8 mouse cellular contexts compared by ENCODE assay signal in the genomic region with DNA sequence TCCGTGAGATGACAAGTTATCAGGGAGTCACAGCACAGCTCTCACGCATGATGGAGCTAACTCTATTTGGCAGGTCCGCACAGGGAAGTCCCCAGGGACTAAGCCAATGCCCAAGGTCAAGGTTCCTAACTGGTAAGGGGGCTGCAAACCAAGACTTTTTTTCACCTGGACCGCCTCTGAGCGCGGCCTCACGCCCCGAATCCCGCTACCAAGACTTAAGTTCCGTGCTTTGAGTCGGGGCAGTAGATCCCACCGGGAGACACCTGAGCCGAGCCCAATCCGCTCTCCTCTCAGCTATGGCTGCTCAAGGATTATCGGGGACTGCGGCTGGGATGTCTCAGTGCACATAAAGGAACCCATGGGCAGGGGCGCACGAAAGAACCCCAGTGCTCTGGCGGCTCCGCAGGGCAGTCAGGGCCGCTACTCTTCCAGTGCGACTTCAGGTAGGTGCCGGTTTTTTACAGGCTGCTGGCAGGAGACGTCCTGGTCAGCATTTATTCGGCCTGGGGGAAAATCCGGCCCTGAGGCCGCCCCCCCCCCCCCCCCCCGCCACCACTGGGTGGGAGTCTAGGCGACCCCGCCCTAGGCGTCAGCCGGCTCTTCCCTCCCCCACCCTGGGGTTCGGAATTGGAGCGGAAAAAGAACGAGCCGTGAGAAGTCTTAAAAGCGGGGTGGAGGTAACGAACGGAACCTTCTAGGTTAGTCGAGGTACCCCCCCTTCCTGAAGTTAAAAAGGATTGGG. TPM values are rescaled to one million over a fixed set of nuclear protein-coding genes. Genes with fewer than 3 reads are reported as not detected.
DNase-seq lines count a peak whose midpoint lies in the region; ATAC-seq and TF ChIP-seq lines count a peak whose summit lies in the region.

A gene (plus strand): TSS at position 624 of the 742 bp plus-strand sequence.

- peaks cover 8% of the 10 kb centered on the region for H3K9me3 ChIP-seq in CH12.LX (replicated peaks; ENCODE audit: low read length)
- no peaks in the 10 kb centered on the region for H3K9me3 ChIP-seq in forebrain, postnatal 0 days (ENCODE audit: low read length)
- no peaks in the 10 kb centered on the region for H3K9me3 ChIP-seq in liver, embryonic 13.5 days (replicated peaks)
- H3K9me3 ChIP-seq in neural tube, embryonic 12.5 days: no peaks in the 10 kb centered on the region

- WGBS in forebrain, postnatal 0 days: 4% methylated on average over 33 of the region's 40 CpGs
- 2% methylated on average over 37 of the region's 40 CpGs for WGBS in liver, embryonic 13.5 days (ENCODE audit: insufficient replicate concordance)
- 1% methylated on average over 39 of the region's 40 CpGs for WGBS in neural tube, embryonic 12.5 days

- peak within 1 kb of the TSS; percentile 27 for H3K9ac ChIP-seq in CH12.LX (ENCODE audit: insufficient read depth, low read depth)
- H3K9ac ChIP-seq in forebrain, postnatal 0 days: peak within 1 kb of the TSS; percentile 51
- H3K9ac ChIP-seq in liver, embryonic 13.5 days: peak within 1 kb of the TSS; percentile 68
- H3K9ac ChIP-seq in neural tube, embryonic 12.5 days: peak within 1 kb of the TSS; percentile 66

- no peak for TF ChIP-seq EP300 in CH12.LX (IDR thresholded peaks at IDR 0.05; ENCODE audit: low read length)

- no peaks in the 10 kb centered on the region for H3K79me2 ChIP-seq in CH12.LX (replicated peaks; ENCODE audit: control insufficient read depth, extremely low read depth, insufficient read depth, poor library complexity, severe bottlenecking)

- no peak within 1 kb of the TSS for H3K27ac ChIP-seq in CH12.LX (ENCODE audit: insufficient read depth, low read depth)
- H3K27ac ChIP-seq in forebrain, postnatal 0 days (ENCODE audit: low read depth, low read length): no peak within 1 kb of the TSS
- H3K27ac ChIP-seq in liver, embryonic 13.5 days: peak within 1 kb of the TSS; percentile 20; the same call in 1 of the 2 replicates
- H3K27ac ChIP-seq in neural tube, embryonic 12.5 days: no peak within 1 kb of the TSS

- peak within 1 kb of the TSS; percentile 21 to 48 (median 38) for H3K4me3 ChIP-seq in CH12.LX (replicated peaks in 1 of 3; ENCODE audit: low read depth in 2 of 3, low read length in 2 of 3, poor library complexity in 1 of 3)
- H3K4me3 ChIP-seq in forebrain, postnatal 0 days (ENCODE audit: low read depth, low read length): peak within 1 kb of the TSS; percentile 62
- H3K4me3 ChIP-seq in liver, embryonic 13.5 days (replicated peaks): peak within 1 kb of the TSS; percentile 64
- peak within 1 kb of the TSS; percentile 66 for H3K4me3 ChIP-seq in neural tube, embryonic 12.5 days

- no peaks in the 10 kb centered on the region for H3K36me3 ChIP-seq in CH12.LX (replicated peaks in 1 of 2; ENCODE audit: control insufficient read depth in 1 of 2, insufficient read depth in 1 of 2, low read length in 1 of 2)
- no peaks in the 10 kb centered on the region for H3K36me3 ChIP-seq in forebrain, postnatal 0 days (ENCODE audit: insufficient read depth)
- no peaks in the 10 kb centered on the region for H3K36me3 ChIP-seq in liver, embryonic 13.5 days
- H3K36me3 ChIP-seq in neural tube, embryonic 12.5 days: no peaks in the 10 kb centered on the region

- H3K27me3 ChIP-seq in CH12.LX (replicated peaks): peaks cover 24% of the 10 kb centered on the region
- H3K27me3 ChIP-seq in forebrain, postnatal 0 days (ENCODE audit: insufficient read depth, low read length): peaks cover 29% of the 10 kb centered on the region
- peaks cover 87% of the 10 kb centered on the region for H3K27me3 ChIP-seq in liver, embryonic 13.5 days
- H3K27me3 ChIP-seq in neural tube, embryonic 12.5 days (replicated peaks): peaks cover 47% of the 10 kb centered on the region

- dilution Hi-C loops in CH12.LX (cut with MboI; ENCODE audit: extremely low pct_ligation_motif_present, extremely low pct_unique_long_range_greater_than_20kb, low sequenced_read_pairs): no loop called here

- no peaks in the 10 kb centered on the region for H3K4me1 ChIP-seq in CH12.LX (ENCODE audit: control insufficient read depth in 1 of 2, insufficient read depth in 2 of 2)
- no peaks in the 10 kb centered on the region for H3K4me1 ChIP-seq in forebrain, postnatal 0 days (ENCODE audit: insufficient read depth)
- H3K4me1 ChIP-seq in liver, embryonic 13.5 days (replicated peaks): peaks cover 28% of the 10 kb centered on the region
- H3K4me1 ChIP-seq in neural tube, embryonic 12.5 days: peaks cover 16% of the 10 kb centered on the region

- DNase-seq in CH12.LX (ENCODE audit: extremely low read depth): no peak
- peak; percentile 73 for DNase-seq in adrenal gland, adult 2 months
- DNase-seq in forebrain, postnatal 0 days: no peak
- DNase-seq in liver, embryonic 13.5 days: no peak
- DNase-seq in layer of hippocampus, adult 8-10 months (ENCODE audit: low spot score in 2 of 2): no peak

- in situ Hi-C loops in CH12.LX (cut with MboI; ENCODE audit: low pct_ligation_motif_present, low pct_unique_long_range_greater_than_20kb, low sequenced_read_pairs): no loop called here

- TF ChIP-seq POLR2A in CH12.LX (IDR thresholded peaks at IDR 0.05; ENCODE audit: low read depth, low read length): no peak

- TF ChIP-seq CTCF in CH12.LX (conservative IDR thresholded peaks at IDR 0.05 in 1 of 2, IDR thresholded peaks at IDR 0.05 in 1 of 2; ENCODE audit: low read depth in 2 of 2, low read length in 2 of 2): no peak
- TF ChIP-seq CTCF in forebrain, postnatal 0 days (IDR thresholded peaks at IDR 0.05; ENCODE audit: low read depth): no peak

- peak within 1 kb of the TSS; percentile 83 for H3K4me2 ChIP-seq in CH12.LX (ENCODE audit: insufficient read depth, low read depth, poor library complexity, severe bottlenecking)
- peak within 1 kb of the TSS; percentile 98 for H3K4me2 ChIP-seq in forebrain, postnatal 0 days (ENCODE audit: low read depth)
- peak within 1 kb of the TSS; percentile 75 for H3K4me2 ChIP-seq in liver, embryonic 13.5 days
- H3K4me2 ChIP-seq in neural tube, embryonic 12.5 days (replicated peaks): peak within 1 kb of the TSS; percentile 99

- ATAC-seq in forebrain, postnatal 0 days: no peak
- ATAC-seq in inflammation-experienced regulatory T-cells, adult 6 months: peak; percentile 32
- ATAC-seq in liver, embryonic 13.5 days (ENCODE audit: low read depth): no peak
- ATAC-seq in neural tube, embryonic 12.5 days (ENCODE audit: low FRiP score, low read depth): peak; percentile 13; the same call in 1 of the 2 replicates
- ATAC-seq in erythroid progenitor cell, adult 5-6 weeks (replicated peaks; ENCODE audit: low FRiP score, poor library complexity, severe bottlenecking): no peak

- TF ChIP-seq RAD21 in CH12.LX (IDR thresholded peaks at IDR 0.05; ENCODE audit: low read depth, low read length): no peak

TF ChIP-seq in CH12.LX, 34 proteins besides CTCF, POLR2A, EP300 and RAD21:
- TF ChIP-seq MEF2A (IDR thresholded peaks at IDR 0.05; ENCODE audit: borderline replicate concordance, low read depth, low read length) (no peak), NRF1 (IDR thresholded peaks at IDR 0.05; ENCODE audit: low read depth, low read length) (no peak), ZC3H11A (IDR thresholded peaks at IDR 0.05; ENCODE audit: low read depth, low read length) (no peak), JUN (IDR thresholded peaks at IDR 0.05; ENCODE audit: insufficient read depth, low read depth, low read length) (no peak), TBP (conservative IDR thresholded peaks at IDR 0.05; ENCODE audit: low read depth, low read length) (no peak), KAT2A (IDR thresholded peaks at IDR 0.05; ENCODE audit: insufficient replicate concordance, low read length) (no peak), RCOR1 (conservative IDR thresholded peaks at IDR 0.05; ENCODE audit: low read depth, low read length) (no peak), ZMIZ1 (IDR thresholded peaks at IDR 0.05; ENCODE audit: low read depth, low read length) (no peak), GABPA (IDR thresholded peaks at IDR 0.05; ENCODE audit: insufficient replicate concordance, low read depth, low read length) (no peak), CHD2 (IDR thresholded peaks at IDR 0.05; ENCODE audit: low read length) (no peak), ZKSCAN1 (IDR thresholded peaks at IDR 0.05; ENCODE audit: borderline replicate concordance, low read depth, low read length) (no peak), MAZ (IDR thresholded peaks at IDR 0.05; ENCODE audit: low read depth, low read length) (no peak), BHLHE40 (IDR thresholded peaks at IDR 0.05; ENCODE audit: low read depth, low read length) (no peak)

RNA-seq across cellular contexts. Expression of the gene that starts here (rescaled TPM):
- 0.13 TPM in 1 of 2 replicates, not detected in the other for total RNA-seq in CH12.LX (2012; rRNA removed)
- not detected in 2 replicates for total RNA-seq in CH12.LX (2014; rRNA removed)
- 0.34 and 0.95 TPM in 2 replicates for polyA plus RNA-seq in CH12.LX (2012; ENCODE audit: insufficient read length, low read depth)
- 10 to 100 TPM; 63.1 to 85.0 TPM for total RNA-seq in adrenal gland, adult 2 months (2021)
- polyA plus RNA-seq in adrenal gland, adult 2 months (2012; rRNA removed): 125 and 154 TPM in 2 replicates
- total RNA-seq in forebrain, postnatal 0 days (2014; rRNA removed): 1.6 and 2.4 TPM in 2 replicates
- 2.8 and 3.3 TPM in 2 replicates for polyA plus RNA-seq in forebrain, postnatal 0 days (2015; fragmentation: Nextera tagmentation; extraction: Ambion mirVana)
- polyA plus RNA-seq in inflammation-experienced regulatory T-cells, adult 6 months (2017; shearing (Covaris generic)): 1 to 10 TPM in 1 of 3 experiments, not detected in 2; 1.0 TPM
- 12.6 and 15.4 TPM in 2 replicates for polyA plus RNA-seq in liver, embryonic 13.5 days (2015; fragmentation: Nextera tagmentation; extraction: Ambion mirVana)
- polyA plus RNA-seq in neural tube, embryonic 12.5 days (2016; fragmentation: Nextera tagmentation; extraction: Ambion mirVana): 10.2 and 10.3 TPM in 2 replicates
- total RNA-seq in layer of hippocampus, adult 8-10 months (2022): 1 to 10 TPM; 3.7 to 5.4 (median 4.6) TPM
- 9.6 TPM in 1 of 2 replicates, not detected in the other for total RNA-seq in erythroid progenitor cell, adult 5-6 weeks (2015; ENCODE audit: low replicate concordance)
- total RNA-seq in erythroid progenitor cell, adult 5-6 weeks (2017; ENCODE audit: low replicate concordance): not detected in 2 replicates

Comparison
In these comparisons a context has a peak if more than half of its experiments do, and no peak if none do; other contexts are left out.
1. RNA of the gene that starts here (total RNA-seq): 63.1 to 85.0 TPM in adrenal gland, adult 2 months; 9.6 TPM in erythroid progenitor cell, adult 5-6 weeks, 3.7 to 5.4 TPM in layer of hippocampus, adult 8-10 months, 1.6 to 2.4 TPM in forebrain, postnatal 0 days and 0.13 TPM in CH12.LX; every median in the first group is over 4 times any median in the second.
2. ATAC-seq: peak in inflammation-experienced regulatory T-cells, adult 6 months (single experiment) and neural tube, embryonic 12.5 days (single experiment); none in forebrain, postnatal 0 days (single experiment), liver, embryonic 13.5 days (single experiment) and erythroid progenitor cell, adult 5-6 weeks (single experiment).
3. Peak in every context shown above with its lines, with median percentiles within 50 percentile points of each other: H3K4me2 ChIP-seq, H3K4me3 ChIP-seq and H3K9ac ChIP-seq.